Mouse (Mus musculus): ENCODE results near the gene Mllt11. TPM values are rescaled to one million over a fixed set of nuclear protein-coding genes. Genes with fewer than 3 reads are reported as not detected.

Gene Mllt11
- 100 to 1,000 TPM; 468 to 474 TPM for total RNA-seq (2021)
- long read RNA-seq, experiment 1, transcript Mllt11-201 (2 exons, 1,923 nt), result major isoform, 1,089 of 1,120 reads
- long read RNA-seq, experiment 1, partial matches to known transcripts, result 15 of 1,120 reads
- long read RNA-seq, experiment 1, other reads (novel, unspliced or antisense), result 16 of 1,120 reads
- long read RNA-seq, experiment 2, transcript Mllt11-201 (2 exons, 1,923 nt), result major isoform, 824 of 847 reads
- long read RNA-seq, experiment 2, partial matches to known transcripts, result 2 of 847 reads
- long read RNA-seq, experiment 2, other reads (novel, unspliced or antisense), result 21 of 847 reads

GRCm38 (mm10) chr3:95231298-95232221 lies at the start of gene Mllt11:
TSS of gene Mllt11 (minus strand) at chr3:95232171.
- intact Hi-C loops (cut with DNase I), result no loop called here
- no peak for DNase-seq (ENCODE audit: low spot score in 2 of 2)

- peak; percentile 98 to 99 for DNase-seq (ENCODE audit: low spot score in 2 of 2)
- intact Hi-C loops (cut with DNase I), result loop anchor here (5.0 kb wide), 2 partner anchors 36 to 54 kb away; partner anchors contain the start of gene Cdc42se1
Measured at GRCm38 (mm10) chr3:95281216-95282126, 49.5 kb upstream of the Mllt11 start, which contains the start of the genes Mindy1 and Prune1. TSS of gene Mindy1 (plus strand) at chr3:95281345. TSS of gene Prune1 (minus strand) at chr3:95282076.

- intact Hi-C loops (cut with DNase I), result loop anchor here (5.0 kb wide), 2 partner anchors 37 to 53 kb away; partner anchors contain the start of gene Cdc42se1
- DNase-seq (ENCODE audit: low spot score in 2 of 2), result peak; percentile 26 to 59
Measured at GRCm38 (mm10) chr3:95280747-95281146, 48.8 kb upstream of the Mllt11 start.

GRCm38 (mm10) chr3:95277149-95277551 lies 45.2 kb upstream of the Mllt11 start:
- intact Hi-C loops (cut with DNase I), result no loop called here
- no peak for DNase-seq (ENCODE audit: low spot score in 2 of 2)

GRCm38 (mm10) chr3:95276428-95276934 lies 44.5 kb upstream of the Mllt11 start:
- no peak for DNase-seq (ENCODE audit: low spot score in 2 of 2)
- intact Hi-C loops (cut with DNase I), result no loop called here

GRCm38 (mm10) chr3:95275161-95275560 lies 43.2 kb upstream of the Mllt11 start:
- no peak for DNase-seq (ENCODE audit: low spot score in 2 of 2)
- intact Hi-C loops (cut with DNase I), result no loop called here

- intact Hi-C loops (cut with DNase I), result no loop called here
- DNase-seq (ENCODE audit: low spot score in 2 of 2), result no peak
Measured at GRCm38 (mm10) chr3:95274453-95274852, 42.5 kb upstream of the Mllt11 start.

- DNase-seq (ENCODE audit: low spot score in 2 of 2), result no peak
- intact Hi-C loops (cut with DNase I), result no loop called here
Measured at GRCm38 (mm10) chr3:95273471-95273870, 41.5 kb upstream of the Mllt11 start.

- no peak for DNase-seq (ENCODE audit: low spot score in 2 of 2)
- intact Hi-C loops (cut with DNase I), result no loop called here
Measured at GRCm38 (mm10) chr3:95270766-95271364, 38.9 kb upstream of the Mllt11 start.

- DNase-seq (ENCODE audit: low spot score in 2 of 2), result peak; percentile 43 to 48
- intact Hi-C loops (cut with DNase I), result loop anchor here (5.0 kb wide), 1 partner anchor 42 kb away; the partner anchor contains the start of gene Cdc42se1
Measured at GRCm38 (mm10) chr3:95269789-95270188, 37.8 kb upstream of the Mllt11 start.

- DNase-seq (ENCODE audit: low spot score in 2 of 2), result no peak
- intact Hi-C loops (cut with DNase I), result loop anchor here (5.0 kb wide), 1 partner anchor 41 kb away; the partner anchor contains the start of gene Cdc42se1
Measured at GRCm38 (mm10) chr3:95267855-95268254, 35.9 kb upstream of the Mllt11 start.

- intact Hi-C loops (cut with DNase I), result loop anchor here (5.0 kb wide), 1 partner anchor 39 kb away; the partner anchor contains the start of gene Cdc42se1
- DNase-seq (ENCODE audit: low spot score in 2 of 2), result no peak
Measured at GRCm38 (mm10) chr3:95266052-95266451, 34.1 kb upstream of the Mllt11 start.

- intact Hi-C loops (cut with DNase I), result loop anchor here (5.0 kb wide), 2 partner anchors 37 to 122 kb away; partner anchors contain the start of genes Cdc42se1 and Tnfaip8l2
Measured at GRCm38 (mm10) chr3:95264724-95265123, 32.8 kb upstream of the Mllt11 start.

GRCm38 (mm10) chr3:95263089-95263739 lies 31.2 kb upstream of the Mllt11 start:
- DNase-seq (ENCODE audit: low spot score in 2 of 2), result peak; percentile 57 to 67
- intact Hi-C loops (cut with DNase I), result loop anchor here (5.0 kb wide), 1 partner anchor 121 kb away; the partner anchor contains the start of gene Tnfaip8l2

More at GRCm38 (mm10) chr3:95264724-95265123, 32.8 kb upstream of the Mllt11 start:
- DNase-seq (ENCODE audit: low spot score in 2 of 2), result peak; percentile 19 to 72

GRCm38 (mm10) chr3:95261975-95262374 lies 30.0 kb upstream of the Mllt11 start:
- intact Hi-C loops (cut with DNase I), result loop anchor here (5.0 kb wide), 1 partner anchor 120 kb away; the partner anchor contains the start of gene Tnfaip8l2
- no peak for DNase-seq (ENCODE audit: low spot score in 2 of 2)

GRCm38 (mm10) chr3:95256931-95257330 lies 25.0 kb upstream of the Mllt11 start:
- intact Hi-C loops (cut with DNase I), result no loop called here
- no peak for DNase-seq (ENCODE audit: low spot score in 2 of 2)

- DNase-seq (ENCODE audit: low spot score in 2 of 2), result no peak
- intact Hi-C loops (cut with DNase I), result no loop called here
Measured at GRCm38 (mm10) chr3:95250783-95251424, 18.9 kb upstream of the Mllt11 start, which contains the start of gene Bnipl. TSS of gene Bnipl (minus strand) at chr3:95251193.

Data from left cerebral cortex, postnatal 14 days (tissue).